Mouse (Mus musculus): ENCODE results near the gene Hes3. TPM values are rescaled to one million over a fixed set of nuclear protein-coding genes. Genes with fewer than 3 reads are reported as not detected.

The Hes3 gene
- total RNA-seq (2021): not detected

GRCm38 (mm10) chr4:152291562-152291961, at the start of gene Hes3:
Hes3 (minus strand) TSS chr4:152291662.
- no peak for DNase-seq

GRCm38 (mm10) chr4:152340584-152341284, 49.3 kb upstream of the Hes3 start:
- no peak for DNase-seq

GRCm38 (mm10) chr4:152339293-152339790, 47.9 kb upstream of the Hes3 start:
- DNase-seq: no peak

- DNase-seq: peak; percentile 61 to 67
Observed at GRCm38 (mm10) chr4:152338419-152339292, 47.2 kb upstream of the Hes3 start, which contains the start of gene Chd5. Chd5 (plus strand) TSS chr4:152338651.

- no peak for DNase-seq
Observed at GRCm38 (mm10) chr4:152337772-152338171, 46.3 kb upstream of the Hes3 start.

- DNase-seq: no peak
Observed at GRCm38 (mm10) chr4:152333587-152333986, 42.1 kb upstream of the Hes3 start.

- DNase-seq: peak; percentile 51 to 65
Observed at GRCm38 (mm10) chr4:152332952-152333351, 41.5 kb upstream of the Hes3 start.

GRCm38 (mm10) chr4:152328691-152329090, 37.2 kb upstream of the Hes3 start:
- DNase-seq: no peak

GRCm38 (mm10) chr4:152326543-152326942, 35.1 kb upstream of the Hes3 start:
- DNase-seq: no peak

- peak; percentile 94 to 95 for DNase-seq
Observed at GRCm38 (mm10) chr4:152325574-152326411, 34.3 kb upstream of the Hes3 start, which contains the start of gene Rpl22. Rpl22 (plus strand) TSS chr4:152325742.

GRCm38 (mm10) chr4:152324641-152325562, 33.4 kb upstream of the Hes3 start:
- DNase-seq: no peak

- DNase-seq: no peak
Observed at GRCm38 (mm10) chr4:152321464-152321863, 30.0 kb upstream of the Hes3 start.

- DNase-seq: peak in 1 of 2 experiments; percentile 46
Observed at GRCm38 (mm10) chr4:152318517-152319234, 27.2 kb upstream of the Hes3 start, which contains the start of gene Rnf207. Rnf207 (minus strand) TSS chr4:152318993.

- no peak for DNase-seq
Observed at GRCm38 (mm10) chr4:152317631-152318033, 26.2 kb upstream of the Hes3 start.

- no peak for DNase-seq
Observed at GRCm38 (mm10) chr4:152315498-152316213, 24.2 kb upstream of the Hes3 start.

GRCm38 (mm10) chr4:152313934-152314333, 22.5 kb upstream of the Hes3 start:
- DNase-seq: no peak

GRCm38 (mm10) chr4:152313211-152313632, 21.8 kb upstream of the Hes3 start:
- no peak for DNase-seq

GRCm38 (mm10) chr4:152312186-152312585, 20.7 kb upstream of the Hes3 start:
- no peak for DNase-seq

GRCm38 (mm10) chr4:152307542-152307941, 16.1 kb upstream of the Hes3 start:
- DNase-seq: no peak

GRCm38 (mm10) chr4:152305991-152306390, 14.5 kb upstream of the Hes3 start:
- DNase-seq: no peak

Measured in layer of hippocampus, postnatal 36 days (tissue).